Mouse (Mus musculus) heart, adult 2 months (tissue): Measurements from ENCODE around the gene Slc18a2. TPM values are rescaled to one million over a fixed set of nuclear protein-coding genes. Genes with fewer than 3 reads are reported as not detected.

Source experiments
- DNase-seq, 2 experiments: peaks; one replicate each; pipeline ENCODE4 v3.0.0; 2021
- H3K27ac ChIP-seq: fragments of 200-600 bp; 2 replicates; pipeline ENCODE4 v1.8.1; 2022
- H3K27me3 ChIP-seq: fragments of 200-500 bp; 2 replicates; pipeline ENCODE4 v1.6.1; 2012; ENCODE audit warnings: mild to moderate bottlenecking, low read length, inconsistent platforms, mixed read lengths; ENCODE audit not compliant: control insufficient read depth, insufficient read depth
- H3K36me3 ChIP-seq: fragments of 200-500 bp; 2 replicates; pipeline ENCODE4 v1.6.1; 2012; ENCODE audit warnings: low read length, inconsistent platforms; ENCODE audit not compliant: control insufficient read depth, insufficient read depth
- H3K4me1 ChIP-seq: fragments of 200-500 bp; 2 replicates; pipeline ENCODE4 v1.6.1; 2011; ENCODE audit warnings: low read length; ENCODE audit not compliant: control insufficient read depth, insufficient read depth
- H3K4me3 ChIP-seq: fragments of 200-600 bp; 2 replicates; pipeline ENCODE4 v1.8.1; 2022
- H3K79me2 ChIP-seq: fragments of 200-500 bp; replicated peaks from 2 replicates; pipeline ENCODE4 v1.6.1; 2012; ENCODE audit warnings: mild to moderate bottlenecking, inconsistent platforms, low read length, moderate library complexity, mixed read lengths; ENCODE audit not compliant: control insufficient read depth, insufficient read depth
- H3K9ac ChIP-seq: fragments of 200-500 bp; 2 replicates; pipeline ENCODE4 v1.6.1; 2012; ENCODE audit warnings: low read depth, mild to moderate bottlenecking, control low read depth, inconsistent platforms, low read length, mixed read lengths
- CTCF ChIP-seq: fragments of 200-600 bp; IDR thresholded peaks from 2 replicates; pipeline ENCODE4 v1.8.1; 2022; ENCODE audit warnings: antibody characterized with exemption, mild to moderate bottlenecking, moderate library complexity
- EP300 ChIP-seq: fragments of 200-500 bp; IDR thresholded peaks from 2 replicates; pipeline ENCODE4 v1.6.1; 2011; ENCODE audit warnings: low read depth, low read length, control low read depth; ENCODE audit not compliant: insufficient read depth
- POLR2A ChIP-seq: fragments of 200-500 bp; IDR thresholded peaks from 2 replicates; pipeline ENCODE4 v1.6.1; 2011; ENCODE audit warnings: mild to moderate bottlenecking, low read depth, low read length, control low read depth; ENCODE audit not compliant: insufficient read depth
- WGBS: fragments of 180-500 bp; shearing (Covaris S2); methylation state at CpG from one replicate; pipeline ENCODE4 v1.1.7; 2018; 5-methylcytosine and 5-hydroxymethylcytosine counted together
- intact Hi-C: fragments of 180-260 bp; cut with DNase I; formaldehyde crosslinking; loops from one replicate; pipeline ENCODE4 v1.15.1; 2025
- polyA plus RNA-seq: library from polyadenylated mRNA; depleted of rRNA; stranded (reverse); fragments of >200 nt; gene quantifications from 2 replicates; pipeline ENCODE4 v1.2.3, GENCODE M21; 2012
- total RNA-seq, 2 experiments: library from RNA; stranded (reverse); gene quantifications; 2 replicates each; pipeline ENCODE4 v1.2.3; 2021

The Slc18a2 gene
- total and polyA plus RNA-seq, 3 experiments, result 0.61 to 0.94 (median 0.80) TPM

DNA sequence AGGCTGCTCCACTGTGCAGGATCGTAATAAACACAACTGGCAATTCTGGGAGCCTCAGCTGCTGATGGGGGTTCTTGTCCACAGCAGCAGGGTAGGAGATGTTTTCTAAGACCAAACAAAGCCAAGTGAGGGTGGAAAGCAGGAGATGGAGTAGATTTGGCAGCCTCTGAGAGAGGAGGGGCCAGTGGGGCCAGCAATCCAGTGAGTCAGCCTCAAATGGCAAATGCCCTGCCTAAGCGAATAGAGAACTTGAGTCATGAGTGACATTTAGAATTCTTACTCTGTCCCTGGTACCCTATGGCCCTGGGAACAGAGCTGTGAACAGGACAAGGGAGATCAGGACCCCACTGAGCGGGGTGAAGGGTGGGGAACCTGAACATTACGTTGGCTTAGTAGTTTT is 12.6 kb upstream of the Slc18a2 start:
- H3K36me3 ChIP-seq, result no peaks in the 10 kb centered on the region
- intact Hi-C loops, result no loop called here

DNA sequence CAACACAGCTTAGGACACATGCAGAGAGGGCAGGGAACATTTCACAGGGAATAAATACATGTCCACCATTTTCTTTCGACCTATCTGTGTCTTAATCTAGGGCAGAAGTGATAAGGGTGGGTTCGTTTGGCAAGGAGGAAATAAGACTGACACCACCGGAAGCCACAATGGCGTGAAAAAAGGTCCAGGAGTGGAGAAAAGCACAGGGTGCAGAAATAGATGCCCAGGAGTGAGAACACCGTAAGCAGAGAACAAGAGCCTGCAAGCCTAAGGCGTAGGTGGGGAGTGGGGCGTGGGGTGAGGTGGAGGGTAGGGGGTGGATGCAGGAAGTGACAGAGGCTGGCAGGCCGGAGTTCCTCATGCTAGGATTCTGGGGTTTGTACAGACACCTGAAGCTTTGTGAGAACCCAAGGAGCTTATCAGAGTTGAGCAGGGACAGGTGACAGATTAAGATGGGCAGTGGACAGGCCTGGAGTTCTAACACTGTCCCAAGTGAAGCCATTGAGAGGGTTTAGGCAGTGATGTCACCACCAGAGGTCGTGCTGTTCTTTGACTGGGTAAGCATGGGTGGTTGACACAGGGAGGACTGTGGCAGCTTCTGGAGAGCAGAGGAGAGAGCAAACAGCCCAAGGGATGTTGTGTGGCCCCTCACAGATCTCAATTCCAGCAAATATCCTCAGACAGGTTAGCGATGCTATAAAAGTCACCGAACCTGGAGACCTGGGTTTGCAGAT is 12.0 kb upstream of the Slc18a2 start:
- no peaks in the 10 kb centered on the region for H3K4me1 ChIP-seq
- H3K27ac ChIP-seq, result no peak overlapping the region
- H3K36me3 ChIP-seq, result no peaks in the 10 kb centered on the region
- H3K79me2 ChIP-seq, result no peaks in the 10 kb centered on the region
- H3K27me3 ChIP-seq, result no peaks in the 10 kb centered on the region; the same call in 1 of the 2 replicates
- no peak for DNase-seq
- no peak overlapping the region for H3K4me3 ChIP-seq
- intact Hi-C loops, result no loop called here
- no peak for TF ChIP-seq POLR2A
- no peak for TF ChIP-seq EP300
- 65% methylated on average over 11 of the region's 11 CpGs for WGBS
- no peak overlapping the region for H3K9ac ChIP-seq

More for the DNA sequence above, 12.6 kb upstream of the Slc18a2 start:
- Histone ChIP-seq H3K9ac (no peak overlapping the region), H3K4me1 (no peaks in the 10 kb centered on the region), H3K27me3 (no peaks in the 10 kb centered on the region; the same call in 1 of the 2 replicates), H3K79me2 (no peaks in the 10 kb centered on the region), H3K4me3 (no peak overlapping the region), H3K27ac (no peak overlapping the region)
- TF ChIP-seq POLR2A, result no peak
- no peak for TF ChIP-seq EP300
- TF ChIP-seq CTCF, result no peak
- no peak for DNase-seq
- 85% methylated on average over 4 of the region's 4 CpGs for WGBS

DNA sequence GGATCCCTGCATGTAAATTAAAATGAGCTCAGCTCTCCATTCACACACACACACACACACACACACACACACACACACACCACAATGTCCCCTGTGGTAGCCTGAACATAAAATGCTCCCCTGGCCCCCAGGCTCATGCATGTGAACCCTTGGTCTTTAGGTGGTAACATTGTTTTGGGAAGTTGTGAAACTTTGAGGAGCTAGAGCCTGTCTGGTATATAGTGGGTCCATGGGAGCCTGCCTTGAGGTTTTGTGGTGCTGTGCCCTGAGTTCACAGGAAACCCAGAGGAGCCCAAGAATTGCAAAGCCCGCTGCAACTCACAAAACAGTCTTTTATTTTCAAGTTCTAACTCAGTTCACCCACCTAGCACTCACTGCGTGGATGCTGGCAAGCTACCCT is 8.0 kb upstream of the Slc18a2 start:
- no peaks in the 10 kb centered on the region for H3K79me2 ChIP-seq
- intact Hi-C loops, result no loop called here
- no peaks in the 10 kb centered on the region for H3K4me1 ChIP-seq
- H3K27me3 ChIP-seq, result 0 out of 2 replicates have a peak, but pooled peaks cover 1% of the 10 kb centered on the region
- no peaks in the 10 kb centered on the region for H3K36me3 ChIP-seq
- H3K9ac ChIP-seq, result no peak overlapping the region
- no peak for TF ChIP-seq CTCF
- TF ChIP-seq EP300, result no peak
- TF ChIP-seq POLR2A, result no peak
- H3K27ac ChIP-seq, result no peak overlapping the region
- 72% methylated on average over 2 of the region's 2 CpGs for WGBS
- no peak for DNase-seq
- no peak overlapping the region for H3K4me3 ChIP-seq

DNA sequence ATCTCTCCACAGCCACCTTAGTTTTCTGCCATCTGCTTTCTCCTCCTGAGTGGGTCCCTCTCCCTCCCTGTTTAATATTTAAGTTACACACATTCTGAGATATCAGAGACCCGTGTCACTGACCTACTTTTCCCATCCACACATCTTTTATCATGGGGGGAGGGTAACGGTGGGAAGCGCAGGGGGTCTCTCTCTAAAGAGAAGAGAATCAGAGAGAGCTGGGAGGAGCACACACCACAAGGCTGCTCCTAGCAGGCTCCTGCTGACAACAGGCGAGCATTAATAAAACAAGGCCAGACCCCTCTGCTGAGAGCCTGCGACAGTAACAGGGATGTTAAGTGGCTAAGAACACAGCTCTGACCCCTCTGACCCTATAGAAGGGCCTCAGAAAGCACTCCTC is 1.1 kb upstream of the Slc18a2 start:
- 72% methylated on average over 5 of the region's 5 CpGs for WGBS
- H3K79me2 ChIP-seq, result no peaks in the 10 kb centered on the region

DNA sequence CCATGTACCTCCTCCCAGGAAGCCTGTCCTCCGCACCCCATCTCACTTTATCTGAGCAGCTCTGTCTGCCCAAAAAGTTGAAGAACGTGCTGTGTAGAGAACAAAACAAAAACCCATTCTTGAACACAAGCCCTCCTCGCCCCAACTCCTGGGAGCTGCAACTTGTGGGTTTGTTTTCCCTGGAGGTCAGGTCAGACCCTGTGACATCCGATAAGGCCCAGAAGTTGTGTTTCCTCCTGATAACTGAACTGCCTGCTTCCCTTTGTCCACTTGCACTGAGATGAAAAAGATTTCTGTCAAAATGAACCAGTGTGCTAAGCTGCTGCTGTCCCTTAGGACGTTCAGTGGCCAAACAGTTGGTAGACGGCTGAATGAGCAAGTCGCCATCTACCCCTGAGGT is 908 bp downstream of the Slc18a2 start:
- TF ChIP-seq EP300 (no peak), CTCF (no peak)
- Histone ChIP-seq H3K27ac (no peak overlapping the region), H3K36me3 (no peaks in the 10 kb centered on the region), H3K27me3 (peaks cover 11% of the 10 kb centered on the region), H3K9ac (no peak overlapping the region), H3K4me1 (no peaks in the 10 kb centered on the region), H3K79me2 (no peaks in the 10 kb centered on the region), H3K4me3 (no peak overlapping the region)
- intact Hi-C loops, result no loop called here
- no peak for DNase-seq
- WGBS, result 38% methylated on average over 7 of the region's 7 CpGs

More for the DNA sequence above, 1.1 kb upstream of the Slc18a2 start:
- no peak for DNase-seq
- intact Hi-C loops, result no loop called here
- Histone ChIP-seq H3K9ac (no peak overlapping the region), H3K27me3 (peaks cover 12% of the 10 kb centered on the region), H3K27ac (no peak overlapping the region), H3K4me1 (no peaks in the 10 kb centered on the region), H3K36me3 (no peaks in the 10 kb centered on the region), H3K4me3 (no peak overlapping the region)
- TF ChIP-seq CTCF (no peak), EP300 (no peak), POLR2A (no peak)

DNA sequence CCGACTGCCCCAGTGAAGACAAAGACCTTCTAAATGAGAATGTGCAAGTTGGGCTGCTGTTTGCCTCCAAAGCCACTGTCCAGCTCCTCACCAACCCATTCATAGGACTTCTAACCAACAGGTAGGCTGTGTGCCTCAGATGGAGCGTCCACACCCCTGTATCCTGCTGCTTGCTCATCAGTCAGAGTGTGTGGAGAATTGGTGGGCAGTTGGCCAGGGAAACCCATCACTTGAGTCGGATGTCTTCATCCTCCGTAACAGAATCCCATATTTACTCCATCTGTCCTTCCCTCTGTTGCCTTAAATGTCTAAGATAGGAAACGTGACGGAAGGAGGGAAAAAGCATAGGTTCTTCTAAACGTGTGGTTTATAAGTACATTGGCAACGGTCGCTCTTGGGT is 2.5 kb downstream of the Slc18a2 start:
- WGBS, result 83% methylated on average over 9 of the region's 9 CpGs

More for the DNA sequence above, 2.5 kb downstream of the Slc18a2 start:
- no peak overlapping the region for H3K27ac ChIP-seq
- peaks cover 11% of the 10 kb centered on the region for H3K27me3 ChIP-seq
- H3K36me3 ChIP-seq, result no peaks in the 10 kb centered on the region
- H3K9ac ChIP-seq, result no peak overlapping the region
- TF ChIP-seq CTCF (no peak), POLR2A (no peak)
- no peaks in the 10 kb centered on the region for H3K79me2 ChIP-seq
- no peaks in the 10 kb centered on the region for H3K4me1 ChIP-seq
- intact Hi-C loops, result no loop called here
- DNase-seq, result no peak
- no peak overlapping the region for H3K4me3 ChIP-seq
